Mouse (Mus musculus) myocyte (in vitro differentiated cells): ENCODE measurements at regions not wholly inside any gene's neighbourhood (a gene's known extent, or its start where the extent isn't known, plus 50 kb on each side); places are given as distances from the start of the nearest gene placed in this dataset.

Experiments
- H3K27me3 ChIP-seq: one replicate; pipeline ENCODE4 v1.6.1; 2011; ENCODE audit not compliant: control insufficient read depth, insufficient read depth, insufficient read length
- H3K36me3 ChIP-seq: one replicate; pipeline ENCODE4 v1.6.1; 2011; ENCODE audit not compliant: control insufficient read depth, insufficient read depth
- H3K4me2 ChIP-seq: one replicate; pipeline ENCODE4 v1.6.1; 2011; ENCODE audit warnings: low read depth, control low read depth
- H3K4me3 ChIP-seq: one replicate; pipeline ENCODE4 v1.5.1; 2011; ENCODE audit warnings: mild to moderate bottlenecking, control low read depth, moderate library complexity
- H3K79me2 ChIP-seq: one replicate; pipeline ENCODE4 v1.6.1; 2011; ENCODE audit not compliant: control insufficient read depth, insufficient read depth
- H3ac ChIP-seq: one replicate; pipeline ENCODE4 v1.6.1; 2011; ENCODE audit not compliant: control insufficient read depth, insufficient read length
- CEBPB ChIP-seq: IDR thresholded peaks from 2 replicates; pipeline ENCODE4 v1.6.1; 2011; ENCODE audit warnings: mild to moderate bottlenecking, moderate library complexity; ENCODE audit not compliant: poor library complexity, insufficient read depth, severe bottlenecking
- E2F4 ChIP-seq: IDR thresholded peaks from one replicate; pipeline ENCODE4 v1.6.1; 2011; ENCODE audit warnings: mild to moderate bottlenecking, control low read depth, moderate library complexity; ENCODE audit not compliant: insufficient read depth
- MAX ChIP-seq: IDR thresholded peaks from one replicate; pipeline ENCODE4 v1.6.1; 2011; ENCODE audit warnings: low read depth, mild to moderate bottlenecking, control low read depth
- MYOD1 ChIP-seq, 3 experiments: IDR thresholded peaks; one replicate each; pipeline ENCODE4 v1.6.1; 2011; ENCODE audit warnings: control low read depth in 2 of 3, low read depth in 2 of 3, mild to moderate bottlenecking in 2 of 3, moderate library complexity in 1 of 3; ENCODE audit not compliant: insufficient read length in 2 of 3, control insufficient read depth in 1 of 3
- MYOG ChIP-seq, 3 experiments: IDR thresholded peaks; one replicate each; pipeline ENCODE4 v1.6.1; 2011; ENCODE audit warnings: control low read depth in 2 of 3, low read depth in 2 of 3, mild to moderate bottlenecking in 2 of 3; ENCODE audit not compliant: insufficient read length in 2 of 3, control insufficient read depth in 1 of 3, insufficient read depth in 1 of 3
- POLR2A ChIP-seq: IDR thresholded peaks from one replicate; pipeline ENCODE4 v1.6.1; 2011; ENCODE audit warnings: low read depth, mild to moderate bottlenecking, control low read depth, moderate library complexity; ENCODE audit not compliant: insufficient read length
- POLR2AphosphoS2 ChIP-seq: IDR thresholded peaks from one replicate; pipeline ENCODE4 v1.6.1; 2011; ENCODE audit warnings: low read depth, control low read depth; ENCODE audit not compliant: insufficient read length
- REST ChIP-seq: IDR thresholded peaks from one replicate; pipeline ENCODE4 v1.6.1; 2011; ENCODE audit warnings: mild to moderate bottlenecking, control low read depth, moderate library complexity; ENCODE audit not compliant: insufficient read depth, insufficient read length
- SRF ChIP-seq: IDR thresholded peaks from one replicate; pipeline ENCODE4 v1.6.1; 2011; ENCODE audit warnings: low read depth; ENCODE audit not compliant: control insufficient read depth, insufficient read length
- TCF12 ChIP-seq: IDR thresholded peaks from one replicate; pipeline ENCODE4 v1.6.1; 2011; ENCODE audit warnings: mild to moderate bottlenecking, control low read depth; ENCODE audit not compliant: poor library complexity, insufficient read depth, severe bottlenecking
- TCF3 ChIP-seq: IDR thresholded peaks from one replicate; pipeline ENCODE4 v1.6.1; 2011; ENCODE audit warnings: low read depth, control low read depth; ENCODE audit not compliant: insufficient read length
- USF1 ChIP-seq: IDR thresholded peaks from one replicate; pipeline ENCODE4 v1.6.1; 2011; ENCODE audit warnings: low read depth, mild to moderate bottlenecking, control low read depth, moderate library complexity

- Histone ChIP-seq H3K79me2 (no peaks in the 10 kb centered on the region), H3K27me3 (no peaks in the 10 kb centered on the region), H3ac (no peak overlapping the region), H3K4me2 (peak overlapping the region; percentile 80), H3K36me3 (no peaks in the 10 kb centered on the region), H3K4me3 (peak overlapping the region; percentile 12)
- TF ChIP-seq TCF12 (no peak), USF1 (no peak), REST (no peak), MAX (no peak), POLR2A (peak; percentile 20), POLR2AphosphoS2 (no peak), E2F4 (no peak)
Measured at GRCm38 (mm10) chr14:31891500-31892185, 61.2 kb upstream of the Ankrd28 start.

- no peaks in the 10 kb centered on the region for H3K79me2 ChIP-seq
- peak overlapping the region; percentile 80 for H3K4me2 ChIP-seq
- peak overlapping the region; percentile 12 for H3K4me3 ChIP-seq
- H3K36me3 ChIP-seq: no peaks in the 10 kb centered on the region
- H3K27me3 ChIP-seq: no peaks in the 10 kb centered on the region
- TF ChIP-seq MAX: no peak
- TF ChIP-seq TCF12: no peak
- TF ChIP-seq CEBPB: no peak
- no peak for TF ChIP-seq TCF3
- no peak for TF ChIP-seq E2F4
- TF ChIP-seq MYOG (IDR thresholded peaks at IDR 0.05; ENCODE audit: control insufficient read depth in 1 of 3, insufficient read depth in 1 of 3, insufficient read length in 2 of 3, low read depth in 2 of 3): no peak
- no peak for TF ChIP-seq SRF
- TF ChIP-seq REST: no peak
- no peak overlapping the region for H3ac ChIP-seq
Measured at GRCm38 (mm10) chr14:31892186-31892510, 61.7 kb upstream of the Ankrd28 start.

GRCm38 (mm10) chr14:31896500-31896899 lies 66.0 kb upstream of the Ankrd28 start:
- no peak overlapping the region for H3ac ChIP-seq
- H3K27me3 ChIP-seq: no peaks in the 10 kb centered on the region
- no peak for TF ChIP-seq MYOG (IDR thresholded peaks at IDR 0.05; ENCODE audit: control insufficient read depth in 1 of 3, insufficient read depth in 1 of 3, insufficient read length in 2 of 3, low read depth in 2 of 3)
- no peak for TF ChIP-seq USF1
- H3K4me2 ChIP-seq: no peak overlapping the region
- no peak overlapping the region for H3K4me3 ChIP-seq
- H3K79me2 ChIP-seq: no peaks in the 10 kb centered on the region
- no peaks in the 10 kb centered on the region for H3K36me3 ChIP-seq

- Histone ChIP-seq H3K4me2 (no peak overlapping the region), H3K79me2 (no peaks in the 10 kb centered on the region), H3K36me3 (no peaks in the 10 kb centered on the region), H3K4me3 (no peak overlapping the region), H3ac (no peak overlapping the region), H3K27me3 (no peaks in the 10 kb centered on the region)
- TF ChIP-seq E2F4 (no peak), POLR2A (no peak), TCF12 (no peak), MAX (no peak), MYOG (IDR thresholded peaks at IDR 0.05; ENCODE audit: control insufficient read depth in 1 of 3, insufficient read depth in 1 of 3, insufficient read length in 2 of 3, low read depth in 2 of 3) (no peak)
Measured at GRCm38 (mm10) chr14:31899504-31899903, 69.1 kb upstream of the Ankrd28 start.

- no peak overlapping the region for H3K4me2 ChIP-seq
- no peak overlapping the region for H3ac ChIP-seq
- no peaks in the 10 kb centered on the region for H3K79me2 ChIP-seq
- H3K27me3 ChIP-seq: no peaks in the 10 kb centered on the region
- TF ChIP-seq MYOG (IDR thresholded peaks at IDR 0.05; ENCODE audit: control insufficient read depth in 1 of 3, insufficient read depth in 1 of 3, insufficient read length in 2 of 3, low read depth in 2 of 3) (no peak), TCF3 (no peak)
- H3K4me3 ChIP-seq: no peak overlapping the region
- H3K36me3 ChIP-seq: no peaks in the 10 kb centered on the region
Measured at GRCm38 (mm10) chr14:31899906-31900305, 69.5 kb upstream of the Ankrd28 start.

- Histone ChIP-seq H3K27me3 (no peaks in the 10 kb centered on the region), H3K4me3 (no peak overlapping the region), H3K4me2 (no peak overlapping the region), H3K79me2 (no peaks in the 10 kb centered on the region), H3ac (no peak overlapping the region), H3K36me3 (no peaks in the 10 kb centered on the region)
- no peak for TF ChIP-seq TCF3
- no peak for TF ChIP-seq MYOG (IDR thresholded peaks at IDR 0.05; ENCODE audit: control insufficient read depth in 1 of 3, insufficient read depth in 1 of 3, insufficient read length in 2 of 3, low read depth in 2 of 3)
- TF ChIP-seq POLR2AphosphoS2: no peak
- no peak for TF ChIP-seq MAX
- no peak for TF ChIP-seq MYOD1 (IDR thresholded peaks at IDR 0.05; ENCODE audit: control insufficient read depth in 1 of 3, insufficient read length in 2 of 3, low read depth in 2 of 3)
- TF ChIP-seq E2F4: no peak
- no peak for TF ChIP-seq USF1
- TF ChIP-seq POLR2A: no peak
- TF ChIP-seq TCF12: no peak
- TF ChIP-seq SRF: no peak
- TF ChIP-seq REST: no peak
- no peak for TF ChIP-seq CEBPB
Measured at GRCm38 (mm10) chr14:31901901-31902300, 71.5 kb upstream of the Ankrd28 start.
